Mouse (Mus musculus): ENCODE data around the gene Fuca1. TPM values are rescaled to one million over a fixed set of nuclear protein-coding genes. Genes with fewer than 3 reads are reported as not detected.
A peak's percentile ranks its signal among the peaks of the same experiment; 100 is the strongest.

Gene Fuca1
- polyA plus RNA-seq, 1 experiment from 2014 or later = 50.7 TPM

GRCm38 (mm10) chr4:135875546-135875945, 45.0 kb upstream of the Fuca1 start:
- peak overlapping the region; percentile 33; the same call in 1 of the 2 replicates for H3K4me3 ChIP-seq (ENCODE audit: low read depth, low read length)
- H3K27me3 ChIP-seq (ENCODE audit: insufficient read depth, low read length) = no peaks in the 10 kb centered on the region
- H3K4me2 ChIP-seq (ENCODE audit: low read depth, low read length) = peak overlapping the region; percentile 76
- peaks cover 20% of the 10 kb centered on the region for H3K36me3 ChIP-seq (replicated peaks; ENCODE audit: insufficient read depth, low read length)
- 30% methylated on average over 7 of the region's 7 CpGs for WGBS (ENCODE audit: insufficient replicate concordance)
- no peak for TF ChIP-seq EP300 (IDR thresholded peaks at IDR 0.05; ENCODE audit: low read depth)
- no peak for TF ChIP-seq CTCF (IDR thresholded peaks at IDR 0.05; ENCODE audit: low read depth)
- peak overlapping the region; percentile 98 for H3K27ac ChIP-seq (ENCODE audit: low read depth)
- H3K9ac ChIP-seq (replicated peaks) = peak overlapping the region; percentile 53
- no peak for ATAC-seq
- no peaks in the 10 kb centered on the region for H3K9me3 ChIP-seq (ENCODE audit: low read length)
- DNase-seq = peak; percentile 12
- peaks cover 38% of the 10 kb centered on the region for H3K4me1 ChIP-seq (ENCODE audit: insufficient read depth)

GRCm38 (mm10) chr4:135875991-135876582, 44.4 kb upstream of the Fuca1 start:
- Histone ChIP-seq H3K4me2 (ENCODE audit: low read depth, low read length) (peak overlapping the region; percentile 76), H3K4me1 (ENCODE audit: insufficient read depth) (peaks cover 38% of the 10 kb centered on the region), H3K9ac (replicated peaks) (peak overlapping the region; percentile 53), H3K4me3 (ENCODE audit: low read depth, low read length) (peak overlapping the region; percentile 33), H3K27me3 (ENCODE audit: insufficient read depth, low read length) (no peaks in the 10 kb centered on the region), H3K27ac (ENCODE audit: low read depth) (peak overlapping the region; percentile 98), H3K9me3 (ENCODE audit: low read length) (no peaks in the 10 kb centered on the region), H3K36me3 (replicated peaks; ENCODE audit: insufficient read depth, low read length) (peaks cover 16% of the 10 kb centered on the region)
- ATAC-seq = peak; percentile 4
- TF ChIP-seq CTCF (IDR thresholded peaks at IDR 0.05; ENCODE audit: low read depth) = no peak
- TF ChIP-seq EP300 (IDR thresholded peaks at IDR 0.05; ENCODE audit: low read depth) = no peak
- peak; percentile 81 for DNase-seq
- WGBS (ENCODE audit: insufficient replicate concordance) = 3% methylated on average over 9 of the region's 9 CpGs

- peaks cover 13% of the 10 kb centered on the region for H3K36me3 ChIP-seq (replicated peaks; ENCODE audit: insufficient read depth, low read length)
- peak overlapping the region; percentile 98 for H3K27ac ChIP-seq (ENCODE audit: low read depth)
- ATAC-seq (peak; percentile 16), DNase-seq (peak; percentile 79)
- H3K4me3 ChIP-seq (ENCODE audit: low read depth, low read length) = peak overlapping the region; percentile 33
- no peaks in the 10 kb centered on the region for H3K27me3 ChIP-seq (ENCODE audit: insufficient read depth, low read length)
- H3K4me2 ChIP-seq (ENCODE audit: low read depth, low read length) = peak overlapping the region; percentile 76
- 1% methylated on average over 16 of the region's 16 CpGs for WGBS (ENCODE audit: insufficient replicate concordance)
- TF ChIP-seq EP300 (IDR thresholded peaks at IDR 0.05; ENCODE audit: low read depth) (0 out of 2 replicates have a peak, but pooled peaks have one; percentile 9), CTCF (IDR thresholded peaks at IDR 0.05; ENCODE audit: low read depth) (no peak)
- peak overlapping the region; percentile 53 for H3K9ac ChIP-seq (replicated peaks)
- H3K9me3 ChIP-seq (ENCODE audit: low read length) = no peaks in the 10 kb centered on the region
- peaks cover 36% of the 10 kb centered on the region for H3K4me1 ChIP-seq (ENCODE audit: insufficient read depth)
These were observed 43.9 kb upstream of the Fuca1 start for GRCm38 (mm10) chr4:135876583-135877020.

GRCm38 (mm10) chr4:135877742-135878141, 42.8 kb upstream of the Fuca1 start:
- WGBS (ENCODE audit: insufficient replicate concordance) = 53% methylated on average over 2 of the region's 2 CpGs
- Histone ChIP-seq H3K27ac (ENCODE audit: low read depth) (no peak overlapping the region), H3K4me2 (ENCODE audit: low read depth, low read length) (no peak overlapping the region), H3K36me3 (replicated peaks; ENCODE audit: insufficient read depth, low read length) (peaks cover 2% of the 10 kb centered on the region), H3K9me3 (ENCODE audit: low read length) (no peaks in the 10 kb centered on the region), H3K27me3 (ENCODE audit: insufficient read depth, low read length) (no peaks in the 10 kb centered on the region), H3K4me3 (ENCODE audit: low read depth, low read length) (no peak overlapping the region), H3K9ac (replicated peaks) (no peak overlapping the region), H3K4me1 (ENCODE audit: insufficient read depth) (peaks cover 29% of the 10 kb centered on the region)
- peak; percentile 58 for TF ChIP-seq CTCF (IDR thresholded peaks at IDR 0.05; ENCODE audit: low read depth)
- TF ChIP-seq EP300 (IDR thresholded peaks at IDR 0.05; ENCODE audit: low read depth) = no peak
- ATAC-seq (no peak), DNase-seq (no peak)

GRCm38 (mm10) chr4:135879021-135879420, 41.5 kb upstream of the Fuca1 start:
- no peak overlapping the region for H3K4me2 ChIP-seq (ENCODE audit: low read depth, low read length)
- H3K27me3 ChIP-seq (ENCODE audit: insufficient read depth, low read length) = no peaks in the 10 kb centered on the region
- H3K36me3 ChIP-seq (replicated peaks; ENCODE audit: insufficient read depth, low read length) = no peaks in the 10 kb centered on the region
- H3K9me3 ChIP-seq (ENCODE audit: low read length) = no peaks in the 10 kb centered on the region
- no peak overlapping the region for H3K27ac ChIP-seq (ENCODE audit: low read depth)
- no peak for TF ChIP-seq CTCF (IDR thresholded peaks at IDR 0.05; ENCODE audit: low read depth)
- TF ChIP-seq EP300 (IDR thresholded peaks at IDR 0.05; ENCODE audit: low read depth) = no peak
- H3K4me3 ChIP-seq (ENCODE audit: low read depth, low read length) = no peak overlapping the region
- H3K4me1 ChIP-seq (ENCODE audit: insufficient read depth) = peaks cover 39% of the 10 kb centered on the region
- no peak for ATAC-seq
- DNase-seq = no peak
- H3K9ac ChIP-seq (replicated peaks) = no peak overlapping the region
- WGBS (ENCODE audit: insufficient replicate concordance) = 68% methylated on average over 6 of the region's 6 CpGs

GRCm38 (mm10) chr4:135880018-135880417, 40.5 kb upstream of the Fuca1 start:
- Histone ChIP-seq H3K36me3 (replicated peaks; ENCODE audit: insufficient read depth, low read length) (no peaks in the 10 kb centered on the region), H3K27ac (ENCODE audit: low read depth) (no peak overlapping the region), H3K27me3 (ENCODE audit: insufficient read depth, low read length) (no peaks in the 10 kb centered on the region), H3K4me3 (ENCODE audit: low read depth, low read length) (no peak overlapping the region), H3K9ac (replicated peaks) (no peak overlapping the region), H3K4me1 (ENCODE audit: insufficient read depth) (peaks cover 35% of the 10 kb centered on the region), H3K4me2 (ENCODE audit: low read depth, low read length) (no peak overlapping the region), H3K9me3 (ENCODE audit: low read length) (no peaks in the 10 kb centered on the region)
- TF ChIP-seq CTCF (IDR thresholded peaks at IDR 0.05; ENCODE audit: low read depth) = no peak
- no peak for TF ChIP-seq EP300 (IDR thresholded peaks at IDR 0.05; ENCODE audit: low read depth)
- 94% methylated on average over 6 of the region's 6 CpGs for WGBS (ENCODE audit: insufficient replicate concordance)
- DNase-seq (no peak), ATAC-seq (no peak)
